Mouse (Mus musculus) thymus, postnatal 0 days (tissue): ENCODE measurements around the gene Elmo1. TPM values are rescaled to one million over a fixed set of nuclear protein-coding genes. Genes with fewer than 3 reads are reported as not detected.

Experiments
- DNase-seq: peaks from one replicate; pipeline ENCODE4 v3.0.0-alpha.2; 2015; ENCODE audit warnings: low spot score
- polyA plus RNA-seq: library from polyadenylated mRNA; unstranded; fragments of >200 nt; fragmentation: Nextera tagmentation; extraction: Ambion mirVana; gene quantifications from 2 replicates; pipeline ENCODE4 v1.2.1, GENCODE M21; 2015

The Elmo1 gene
- polyA plus RNA-seq, 1 experiment from 2014 or later = 32.3 TPM

DNA sequence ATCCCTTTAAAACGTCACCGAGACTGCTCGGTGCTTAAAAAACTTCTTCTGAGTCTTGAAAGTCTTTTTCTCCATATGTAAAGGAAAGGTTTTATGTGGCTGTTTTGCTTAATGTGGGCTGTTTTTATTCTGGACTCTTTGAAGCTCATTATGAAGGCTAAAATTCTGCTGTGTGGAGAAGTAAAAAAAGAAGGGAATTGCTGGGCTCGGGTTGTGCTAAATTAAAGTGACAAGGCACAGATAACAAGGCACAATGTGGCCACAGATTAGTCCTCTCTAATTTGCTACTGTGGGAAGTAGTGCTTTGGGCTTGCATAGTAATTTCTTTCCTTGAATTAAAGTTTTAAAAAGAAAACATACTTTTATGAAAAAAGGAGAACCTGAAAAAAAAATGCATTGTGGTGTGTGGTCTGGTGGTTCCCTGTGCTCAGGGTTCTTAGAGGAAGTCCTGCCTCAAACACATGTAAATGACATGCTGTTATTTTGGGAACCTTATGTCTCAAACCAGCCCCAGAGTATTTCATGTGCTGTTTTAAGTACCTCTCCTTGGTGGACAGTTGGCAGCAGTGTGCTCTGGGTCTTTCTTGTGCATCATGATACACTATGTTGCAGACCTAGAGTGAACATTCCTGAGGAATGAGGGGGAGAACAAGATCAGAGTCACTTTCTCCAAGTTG is 61.0 kb downstream of the Elmo1 start:
- no peak for DNase-seq

DNA sequence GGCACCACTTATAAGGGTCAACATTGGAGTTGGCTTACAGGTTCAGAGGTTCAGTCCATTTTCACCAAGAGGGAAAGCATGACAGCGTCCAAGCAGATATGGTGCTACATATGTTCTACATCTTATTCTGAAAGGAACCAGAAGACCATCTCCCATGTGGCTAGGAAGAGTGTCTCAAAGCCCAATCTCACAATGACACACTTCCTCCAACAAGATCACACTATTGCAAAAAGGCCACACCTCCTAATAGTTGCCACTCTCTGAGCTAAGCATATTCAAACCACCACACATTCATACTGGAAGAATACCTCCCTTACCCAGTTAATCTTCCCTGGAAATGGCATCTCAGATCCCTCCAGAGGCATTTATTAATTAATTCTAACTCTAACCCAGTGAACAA is 66.7 kb downstream of the Elmo1 start:
- no peak for DNase-seq

DNA sequence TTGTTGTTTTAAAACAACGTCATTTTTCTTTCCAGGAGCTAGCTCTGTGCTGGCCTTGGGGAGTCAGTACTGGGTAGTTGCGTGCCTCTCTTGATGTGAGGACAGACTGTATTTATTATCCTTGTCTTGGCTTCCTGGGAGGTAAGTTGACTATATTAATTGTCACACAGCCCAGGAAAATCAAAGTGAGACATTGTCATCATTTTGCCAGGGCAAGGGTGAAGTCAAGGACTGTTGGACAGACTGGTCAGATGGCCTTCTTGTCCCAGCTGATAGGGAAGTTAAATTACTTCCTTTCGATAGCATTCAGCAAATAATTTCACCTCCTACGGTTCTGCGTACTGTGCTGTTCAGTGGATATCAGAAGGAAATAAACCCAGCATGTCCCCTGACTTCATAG is 67.1 kb downstream of the Elmo1 start:
- no peak for DNase-seq

DNA sequence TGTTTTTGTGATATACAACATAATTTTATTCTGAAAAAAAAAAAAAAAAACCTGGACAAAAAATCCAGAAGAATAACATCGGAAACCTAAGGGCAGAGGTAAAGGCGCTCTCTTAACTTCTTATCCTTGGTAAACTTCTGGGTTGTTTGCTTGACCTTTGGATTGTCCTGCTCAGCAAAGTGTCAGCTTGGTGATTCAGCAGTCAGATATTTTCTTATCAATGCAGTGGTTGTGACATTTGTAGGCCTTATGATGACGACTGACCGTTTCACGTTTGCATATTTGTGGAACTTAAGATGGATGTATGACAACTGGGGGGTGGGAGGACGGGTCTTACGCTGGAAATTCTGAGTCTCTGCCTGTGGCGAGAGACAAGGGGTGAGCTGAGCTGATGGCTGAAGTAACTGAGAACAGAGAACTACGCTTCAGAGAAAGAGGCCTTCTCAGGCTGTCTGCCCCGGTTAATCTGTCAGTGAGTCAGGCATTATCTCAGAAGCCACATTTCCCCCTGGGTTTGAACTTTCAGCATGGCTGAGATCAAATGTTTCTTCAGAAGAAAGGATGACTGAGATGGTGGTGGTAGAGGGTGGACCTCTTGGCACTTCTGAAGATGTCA is 73.1 kb downstream of the Elmo1 start:
- DNase-seq = no peak

DNA sequence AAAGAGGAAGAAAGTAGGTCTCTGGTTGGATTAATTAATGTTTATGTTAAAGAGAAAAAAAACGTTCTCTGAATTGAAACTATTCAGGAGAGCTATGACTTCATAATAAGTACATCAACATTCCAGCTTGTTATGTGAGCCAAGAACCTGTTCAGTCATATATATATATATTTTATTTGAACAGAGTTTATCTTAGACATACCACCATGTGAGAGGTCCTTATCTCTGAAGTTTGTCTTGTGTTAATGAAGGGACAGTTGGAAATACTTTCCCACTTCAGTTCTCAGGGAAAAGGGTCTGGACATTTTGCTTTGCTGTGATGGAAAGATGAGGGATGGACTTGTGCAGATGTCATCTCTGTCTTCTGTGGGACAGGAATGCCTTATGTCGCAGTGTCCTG is 74.4 kb downstream of the Elmo1 start:
- DNase-seq = no peak

DNA sequence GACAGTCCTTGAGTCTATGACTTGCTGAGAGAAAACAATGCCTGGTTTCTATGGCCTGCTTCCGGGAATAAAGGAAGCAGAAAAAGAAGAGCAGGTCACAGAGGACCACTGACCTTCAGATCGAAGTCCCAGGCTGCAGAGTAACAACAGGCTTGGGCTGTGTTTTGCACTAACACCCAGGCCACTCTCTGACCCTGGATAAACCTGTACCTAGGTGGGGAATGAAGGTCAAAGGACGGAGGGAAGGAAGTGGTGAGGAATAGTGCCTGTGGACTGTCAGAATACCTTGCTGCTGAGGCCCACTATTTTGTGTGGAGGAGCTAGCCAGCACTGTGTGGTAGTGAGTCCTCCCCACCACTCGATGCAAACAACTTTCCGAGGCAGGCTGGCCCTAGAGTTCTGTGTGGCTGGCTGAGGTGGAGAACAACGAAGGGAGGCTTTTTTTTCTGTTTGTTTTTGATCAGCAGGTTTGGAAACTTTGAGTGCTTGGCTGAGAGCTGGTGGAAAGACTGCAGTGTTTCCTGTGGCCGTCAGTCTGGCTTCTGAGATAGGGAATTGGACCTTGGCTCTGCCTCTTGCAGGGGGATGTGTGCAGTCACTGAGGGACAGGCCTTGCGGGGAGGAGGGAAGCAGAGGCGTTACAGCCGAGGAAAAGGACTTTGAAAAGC is 83.7 kb downstream of the Elmo1 start:
- no peak for DNase-seq

DNA sequence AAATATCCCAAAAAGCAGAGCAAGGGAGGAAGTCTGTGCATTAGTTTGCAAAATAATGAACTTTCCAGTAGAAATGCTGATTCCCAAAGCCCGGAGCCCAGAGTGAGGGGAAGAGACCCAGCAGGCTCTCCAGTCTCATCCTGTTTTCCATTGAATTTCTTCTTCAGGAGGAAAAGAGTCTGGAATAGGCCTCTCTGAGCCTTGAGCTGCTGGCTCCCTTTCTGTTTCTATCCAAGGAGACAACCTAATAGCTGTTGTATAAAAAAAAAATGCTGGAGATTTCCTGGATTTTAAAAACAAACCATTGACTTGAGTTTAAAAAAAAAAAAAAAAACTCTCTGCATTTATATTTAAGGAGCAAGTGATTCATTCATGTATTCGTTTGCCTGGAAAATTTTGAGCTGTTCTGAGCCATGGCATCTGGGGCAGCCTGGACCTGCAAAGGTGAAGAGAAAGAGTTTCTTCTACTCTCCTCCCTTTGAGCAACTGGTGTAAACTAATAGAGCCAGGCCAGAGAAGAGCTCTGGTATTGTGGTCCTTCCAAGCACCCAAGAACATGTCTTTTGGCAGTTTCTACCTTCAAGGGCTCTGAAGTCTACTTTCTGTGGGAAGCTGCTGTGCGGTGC is 84.4 kb downstream of the Elmo1 start:
- DNase-seq = no peak

DNA sequence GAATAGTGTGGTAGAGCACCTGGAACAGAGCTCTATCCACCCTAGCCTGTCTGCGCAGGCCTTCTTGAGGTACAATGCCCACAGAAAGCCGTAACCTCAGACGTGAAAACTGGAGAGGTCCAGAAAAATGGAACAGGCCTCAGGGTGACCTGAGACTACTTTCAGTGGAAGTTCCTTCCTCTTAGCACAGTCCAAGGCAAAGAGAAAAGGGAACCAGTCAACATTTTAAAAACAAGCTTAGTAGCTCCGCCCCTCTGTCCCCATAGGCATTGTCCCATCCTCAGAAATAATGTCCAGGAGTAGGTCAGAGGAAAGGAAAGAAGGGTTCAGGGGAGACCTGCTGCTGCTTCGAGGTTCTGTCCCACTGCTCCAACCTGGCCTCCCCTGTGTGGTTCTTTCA is 90.3 kb downstream of the Elmo1 start:
- no peak for DNase-seq

DNA sequence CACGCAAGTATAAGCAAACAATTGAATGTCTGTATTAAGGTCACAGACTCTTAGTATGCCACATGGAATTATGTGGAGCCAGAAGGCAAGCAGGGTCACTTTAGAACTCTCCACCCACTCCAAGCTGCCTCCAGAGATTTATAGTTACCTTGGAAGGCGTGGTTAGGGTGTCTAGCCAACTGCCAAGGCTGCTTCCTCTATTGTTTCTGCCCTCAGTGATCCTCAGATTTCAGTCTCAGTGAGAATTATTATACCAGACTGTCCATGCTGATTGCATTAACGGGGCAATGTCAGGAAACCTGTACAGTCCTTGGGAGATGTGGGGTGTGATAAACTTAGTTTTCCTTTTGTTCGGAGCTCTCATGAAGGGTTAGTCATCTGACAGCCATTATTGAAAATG is 90.9 kb downstream of the Elmo1 start:
- no peak for DNase-seq

DNA sequence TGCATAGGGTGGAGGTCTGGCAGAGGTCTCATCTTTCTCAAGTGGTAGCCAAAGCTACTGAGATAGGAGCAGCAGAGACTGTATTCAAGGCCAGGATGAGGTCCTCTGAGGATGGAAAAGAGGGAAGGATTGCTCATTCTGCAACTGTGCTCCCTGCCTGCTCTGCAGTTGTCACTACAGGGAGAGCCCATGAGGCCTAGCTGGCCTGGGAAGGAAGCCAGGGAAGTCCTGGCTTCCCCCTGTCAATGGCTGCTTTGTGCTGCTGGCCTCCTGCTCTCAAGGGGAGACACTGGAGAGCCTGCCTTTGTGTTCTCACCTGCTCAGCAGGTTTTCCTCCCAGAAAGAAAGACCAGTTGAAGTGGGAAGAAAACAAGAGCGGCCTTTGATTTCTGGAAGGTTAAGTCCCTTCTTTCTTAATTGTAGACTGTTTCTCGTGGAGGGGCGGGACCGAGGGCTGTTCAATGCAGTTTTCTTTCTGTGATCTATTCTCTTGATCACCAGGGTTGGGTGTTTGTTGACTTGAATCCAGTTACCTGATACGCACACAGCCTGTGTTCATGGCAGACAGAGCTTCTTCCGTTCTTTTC is 91.9 kb downstream of the Elmo1 start:
- DNase-seq = no peak

DNA sequence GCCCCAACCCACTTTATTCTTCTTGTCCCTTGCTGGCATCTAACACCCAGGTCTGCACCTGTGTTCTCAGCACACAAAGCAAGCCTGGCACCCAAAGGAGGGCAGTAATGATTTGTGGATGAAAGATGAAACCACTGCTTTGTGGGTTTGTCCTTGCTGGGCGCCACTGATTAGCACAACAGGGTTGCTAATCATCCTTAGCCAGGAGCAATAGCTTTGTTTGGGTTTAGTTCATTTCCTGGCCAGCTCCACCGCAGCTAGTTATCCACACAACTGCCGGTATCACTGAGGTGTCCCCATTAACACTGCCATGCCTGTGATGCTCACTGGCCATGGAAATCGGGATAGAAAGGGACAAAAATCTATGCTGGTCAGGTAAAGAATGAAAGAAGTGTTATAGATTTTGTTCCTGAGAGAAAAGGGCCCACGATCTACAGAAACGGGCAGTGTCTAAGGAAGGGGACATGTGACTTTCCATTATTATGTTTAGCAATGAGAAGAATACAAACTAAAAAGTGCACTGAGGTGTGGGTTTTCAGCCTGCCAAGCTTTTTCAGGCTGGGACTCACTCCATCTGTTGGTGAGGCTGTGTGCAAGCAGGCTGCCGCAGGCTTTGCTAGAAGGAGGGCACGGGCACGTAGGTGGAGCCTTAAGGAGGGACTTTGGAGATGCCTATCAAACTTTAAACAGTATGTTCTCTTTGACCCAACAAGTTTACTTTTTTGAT is 93.3 kb downstream of the Elmo1 start:
- peak; percentile 79 for DNase-seq

DNA sequence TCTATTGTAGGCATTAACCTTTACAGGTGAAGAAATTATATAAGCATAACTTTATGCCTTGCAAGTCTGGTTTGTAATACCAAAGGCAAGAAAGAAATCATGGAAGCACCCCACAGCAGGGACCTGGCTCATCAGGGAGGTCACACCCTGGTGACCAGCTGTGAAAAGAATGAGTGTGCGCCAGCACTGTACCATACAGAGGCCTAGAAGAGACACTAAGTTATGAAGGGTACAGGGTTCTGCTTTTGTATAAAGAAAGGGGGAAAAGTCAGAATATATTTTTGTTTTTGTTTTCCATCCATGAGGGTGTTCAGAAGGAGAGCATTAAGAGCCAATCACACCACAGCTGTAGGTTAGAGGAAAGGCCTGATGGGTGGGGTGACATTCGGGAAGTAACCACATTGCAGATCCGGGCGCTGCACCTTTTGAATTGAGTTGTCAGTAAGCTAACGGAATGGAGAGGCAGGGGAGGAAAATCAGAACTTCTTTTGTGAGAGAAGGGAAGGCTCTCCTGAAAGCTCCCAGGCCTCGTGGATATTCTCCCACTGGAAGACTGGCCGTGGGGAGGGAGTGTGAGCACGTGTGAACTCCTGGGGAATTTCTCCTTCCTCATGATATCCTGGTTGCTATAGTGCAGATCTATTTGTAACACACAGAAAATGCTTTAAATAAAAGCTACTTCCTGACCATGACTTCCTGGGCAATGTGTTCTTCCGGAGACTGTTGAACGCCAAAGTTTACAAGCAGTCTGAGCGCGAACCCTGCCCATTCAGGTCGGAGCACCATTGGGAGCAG is 94.0 kb downstream of the Elmo1 start:
- peak; percentile 79 for DNase-seq

DNA sequence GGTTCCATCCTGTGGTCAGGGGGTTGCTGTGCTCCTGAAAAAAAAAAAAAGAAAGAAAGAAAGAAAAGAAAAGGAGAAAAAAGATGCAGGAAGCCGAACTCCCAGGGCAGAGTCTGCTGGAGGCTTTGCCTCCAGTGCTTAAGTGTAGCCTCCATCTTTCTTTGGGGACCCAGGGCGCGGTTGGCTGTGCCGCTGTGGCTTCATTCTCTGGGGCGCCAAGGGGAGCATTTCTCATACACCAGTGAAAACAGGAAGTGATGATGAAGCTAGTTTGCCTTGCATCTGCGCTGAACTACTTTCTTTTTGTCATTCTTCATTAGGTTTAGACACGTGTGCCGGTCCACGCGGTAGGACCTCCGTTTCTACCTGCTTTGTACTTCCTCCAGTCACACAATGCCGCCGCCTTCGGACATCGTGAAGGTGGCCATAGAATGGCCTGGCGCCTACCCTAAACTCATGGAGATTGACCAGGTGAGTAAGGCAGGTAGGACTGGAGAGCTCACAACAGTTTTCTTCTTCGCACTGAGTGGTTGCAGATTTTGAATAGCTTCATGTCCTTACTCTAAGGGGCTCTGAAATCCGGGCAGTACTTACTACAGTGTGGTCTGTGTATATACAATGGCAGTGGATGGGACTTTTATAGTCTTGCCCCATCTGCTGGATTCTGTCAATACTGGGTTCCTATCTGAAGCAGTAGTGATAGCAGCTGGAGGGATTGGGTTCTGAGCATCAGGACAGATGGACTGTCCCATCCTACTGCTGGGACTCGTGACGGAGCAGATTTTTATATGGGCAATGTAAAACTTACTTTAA is 94.8 kb downstream of the Elmo1 start:
- peak; percentile 92 for DNase-seq

DNA sequence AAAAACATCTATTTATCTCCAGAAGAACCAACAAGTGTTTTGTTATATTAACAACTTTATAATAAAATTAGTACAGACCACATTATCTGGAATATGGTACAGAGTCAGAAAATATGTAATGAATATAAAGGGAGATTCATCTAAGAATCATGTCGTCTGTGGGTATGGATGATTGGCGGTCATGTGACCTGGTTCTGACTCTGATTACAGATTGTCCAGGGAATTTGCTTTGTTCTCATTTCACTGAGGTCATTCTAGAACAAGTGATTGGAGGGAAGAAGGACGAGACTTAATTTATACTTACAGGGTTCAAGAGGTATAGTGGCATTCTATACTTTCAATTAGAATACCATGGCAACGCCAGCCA is 95.4 kb downstream of the Elmo1 start:
- no peak for DNase-seq

DNA sequence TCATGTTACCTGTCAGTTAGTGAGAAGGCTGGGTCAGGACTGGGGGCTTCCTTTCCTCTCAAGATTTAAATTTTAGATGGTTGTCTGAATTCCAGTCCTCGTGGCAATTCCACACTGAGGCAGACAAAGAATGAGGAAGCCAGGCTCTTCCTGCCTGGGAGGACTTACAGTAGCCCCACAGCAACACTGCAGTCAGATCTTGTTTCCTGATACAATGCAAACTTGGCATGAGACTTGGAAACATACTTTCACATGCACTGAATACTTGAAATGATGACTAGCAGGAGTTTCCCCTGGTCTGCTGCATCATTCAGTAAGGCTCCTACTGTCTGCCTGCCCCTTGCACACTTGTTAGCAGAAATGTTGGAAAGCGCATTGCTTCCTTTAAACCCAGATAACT is 97.3 kb downstream of the Elmo1 start:
- no peak for DNase-seq

DNA sequence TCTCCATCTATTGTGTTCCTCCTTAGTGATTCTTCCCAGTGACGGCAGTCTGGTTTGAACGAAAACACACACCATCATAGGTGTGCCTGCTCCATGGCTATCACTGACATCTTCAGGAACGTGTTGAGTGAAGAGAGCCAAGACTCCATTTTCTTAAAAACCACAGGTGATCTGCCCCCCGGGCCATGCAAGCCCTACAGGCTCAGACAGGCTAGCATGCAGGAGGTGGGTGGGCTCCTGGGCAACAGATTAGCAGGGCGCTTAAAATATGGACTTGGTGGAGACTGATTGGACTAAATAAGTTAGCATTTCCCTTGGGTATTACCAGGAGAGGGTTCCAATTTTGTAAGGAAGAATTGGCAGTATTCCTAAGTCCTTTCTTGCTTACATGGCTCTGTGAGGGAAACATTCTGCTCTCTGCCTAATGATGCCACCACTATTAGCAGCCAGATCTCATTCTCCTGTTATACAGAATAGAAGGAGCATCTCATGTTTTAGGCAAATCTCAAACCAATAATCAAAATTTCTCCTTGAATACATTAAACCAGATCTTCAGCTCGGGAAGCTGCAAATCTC is 101.7 kb downstream of the Elmo1 start:
- no peak for DNase-seq

DNA sequence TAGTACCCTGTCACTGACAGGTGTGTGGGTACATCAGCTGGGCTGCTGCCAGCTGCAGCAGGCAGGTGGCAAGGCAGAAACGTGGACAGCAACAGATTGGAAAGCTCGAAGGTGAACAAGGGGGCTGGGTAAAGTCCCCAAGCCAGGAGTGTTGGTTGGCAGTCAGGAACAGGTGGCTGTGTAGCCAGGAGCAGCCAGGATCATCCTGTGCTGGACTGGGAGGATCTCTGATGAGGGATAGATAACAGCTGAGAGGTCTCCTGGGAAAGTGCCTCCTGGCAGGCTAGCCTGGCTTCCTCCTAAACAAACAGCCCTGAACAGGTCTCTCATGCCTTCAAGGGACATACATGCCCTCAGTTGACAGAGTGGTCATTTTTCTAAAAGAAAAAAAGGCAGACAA is 110.2 kb downstream of the Elmo1 start:
- DNase-seq = peak; percentile 21

DNA sequence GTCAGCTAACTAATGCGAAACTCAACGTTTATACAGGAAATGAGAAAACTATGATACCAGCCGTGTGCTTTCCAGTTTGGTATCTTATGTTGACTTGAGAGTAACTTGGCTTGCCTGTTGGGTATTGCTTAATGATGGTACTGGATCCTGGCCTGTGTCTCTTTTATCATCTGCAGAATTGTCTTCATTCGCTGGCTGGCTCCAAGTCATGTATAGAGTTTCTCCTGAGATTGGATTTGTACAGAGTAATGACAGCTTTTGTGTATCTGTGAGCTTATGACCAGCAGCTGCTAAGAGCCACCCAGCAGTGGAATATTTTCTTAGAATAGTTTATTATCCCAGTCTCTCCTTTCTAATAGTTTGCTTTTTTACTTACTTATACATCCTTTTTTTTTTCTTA is 112.2 kb downstream of the Elmo1 start:
- no peak for DNase-seq

DNA sequence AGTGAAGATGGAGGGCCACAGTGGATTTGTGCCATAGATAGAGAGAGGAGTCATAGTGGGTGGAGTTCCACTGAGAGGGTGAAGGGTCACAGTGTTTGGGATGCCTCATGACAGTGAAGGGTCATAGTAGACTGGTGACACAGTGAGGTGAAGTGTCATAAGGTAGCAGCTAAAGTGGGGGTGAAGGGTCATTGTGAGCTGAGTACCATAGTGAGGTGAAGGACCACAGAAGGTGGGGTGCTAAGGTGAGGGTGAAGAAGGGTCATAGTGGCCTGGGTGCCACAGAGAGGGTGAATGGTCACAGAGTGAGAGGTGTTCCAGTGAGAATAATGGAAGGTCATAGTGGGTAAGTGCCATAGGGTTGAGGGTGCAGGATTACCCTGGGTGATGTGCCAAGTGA is 113.8 kb downstream of the Elmo1 start:
- DNase-seq = no peak
